Mouse (Mus musculus) brown adipose tissue, adult 24 weeks (tissue): ENCODE measurements around the gene Lgi4. TPM values are rescaled to one million over a fixed set of nuclear protein-coding genes. Genes with fewer than 3 reads are reported as not detected.

Experiments used
- H3K27ac ChIP-seq: fragments of 200-500 bp; replicated peaks from 2 replicates; pipeline ENCODE4 v1.5.1; 2012; ENCODE audit warnings: low read depth, mild to moderate bottlenecking, low read length
- H3K4me1 ChIP-seq: fragments of 200-500 bp; 2 replicates; pipeline ENCODE4 v1.6.1; 2012; ENCODE audit warnings: low read length, mixed read lengths; ENCODE audit not compliant: control insufficient read depth, insufficient read depth, insufficient read length
- H3K4me3 ChIP-seq: fragments of 200-500 bp; 2 replicates; pipeline ENCODE4 v1.5.1; 2012; ENCODE audit warnings: low read depth, mild to moderate bottlenecking, low read length, moderate library complexity; ENCODE audit not compliant: insufficient read depth
- polyA plus RNA-seq: library from polyadenylated mRNA; stranded (reverse); fragments of >200 nt; gene quantifications from 2 replicates; pipeline ENCODE4 v1.2.4, GENCODE M21; 2012; ENCODE audit not compliant: missing spikeins, insufficient read depth, insufficient read length

Gene Lgi4
- polyA plus RNA-seq, 1 experiment = 3.2 TPM

- Histone ChIP-seq H3K4me1 (peaks cover under 1% of the 10 kb centered on the region; the same call in 1 of the 2 replicates), H3K27ac (no peak overlapping the region), H3K4me3 (no peak overlapping the region)
Observed at GRCm38 (mm10) chr7:31077885-31078445, 18.8 kb downstream of the Lgi4 start.

GRCm38 (mm10) chr7:31079670-31080069, 20.5 kb downstream of the Lgi4 start:
- Histone ChIP-seq H3K27ac (no peak overlapping the region), H3K4me1 (peaks cover 8% of the 10 kb centered on the region; the same call in 1 of the 2 replicates), H3K4me3 (no peak overlapping the region)

- H3K4me1 ChIP-seq = peaks cover 11% of the 10 kb centered on the region
Observed at GRCm38 (mm10) chr7:31080611-31081010, 21.5 kb downstream of the Lgi4 start.

GRCm38 (mm10) chr7:31081106-31081505, 22.0 kb downstream of the Lgi4 start:
- Histone ChIP-seq H3K4me3 (no peak overlapping the region), H3K27ac (no peak overlapping the region), H3K4me1 (peaks cover 15% of the 10 kb centered on the region)

More at GRCm38 (mm10) chr7:31080611-31081010, 21.5 kb downstream of the Lgi4 start:
- H3K4me3 ChIP-seq = no peak overlapping the region
- no peak overlapping the region for H3K27ac ChIP-seq

GRCm38 (mm10) chr7:31082106-31082505, 23.0 kb downstream of the Lgi4 start:
- H3K27ac ChIP-seq = peak overlapping the region; percentile 7
- peaks cover 17% of the 10 kb centered on the region for H3K4me1 ChIP-seq
- H3K4me3 ChIP-seq = no peak overlapping the region

- Histone ChIP-seq H3K27ac (peak overlapping the region; percentile 81), H3K4me1 (peaks cover 17% of the 10 kb centered on the region), H3K4me3 (no peak overlapping the region)
Observed at GRCm38 (mm10) chr7:31082831-31083588, 23.9 kb downstream of the Lgi4 start.

GRCm38 (mm10) chr7:31084140-31084539, 25.0 kb downstream of the Lgi4 start:
- Histone ChIP-seq H3K27ac (peak overlapping the region; percentile 81), H3K4me1 (peaks cover 17% of the 10 kb centered on the region)

GRCm38 (mm10) chr7:31085171-31085570, 26.0 kb downstream of the Lgi4 start:
- Histone ChIP-seq H3K4me3 (no peak overlapping the region), H3K4me1 (peaks cover 17% of the 10 kb centered on the region), H3K27ac (no peak overlapping the region; the same call in 1 of the 2 replicates)

More at GRCm38 (mm10) chr7:31084140-31084539, 25.0 kb downstream of the Lgi4 start:
- H3K4me3 ChIP-seq = no peak overlapping the region

GRCm38 (mm10) chr7:31086175-31086755, 27.1 kb downstream of the Lgi4 start:
- Histone ChIP-seq H3K27ac (no peak overlapping the region), H3K4me3 (no peak overlapping the region), H3K4me1 (peaks cover 17% of the 10 kb centered on the region)

- no peak overlapping the region for H3K27ac ChIP-seq
- H3K4me3 ChIP-seq = no peak overlapping the region
- peaks cover 17% of the 10 kb centered on the region for H3K4me1 ChIP-seq
Observed at GRCm38 (mm10) chr7:31087262-31087661, 28.1 kb downstream of the Lgi4 start.

- Histone ChIP-seq H3K4me3 (no peak overlapping the region), H3K4me1 (peaks cover 15% of the 10 kb centered on the region), H3K27ac (no peak overlapping the region)
Observed at GRCm38 (mm10) chr7:31088206-31088605, 29.1 kb downstream of the Lgi4 start.

- peaks cover 10% of the 10 kb centered on the region; the same call in 1 of the 2 replicates for H3K4me1 ChIP-seq
- no peak overlapping the region for H3K4me3 ChIP-seq
- H3K27ac ChIP-seq = no peak overlapping the region
Observed at GRCm38 (mm10) chr7:31089721-31090120, 30.6 kb downstream of the Lgi4 start.

GRCm38 (mm10) chr7:31094774-31095501, 35.8 kb downstream of the Lgi4 start:
- no peak overlapping the region for H3K27ac ChIP-seq
- H3K4me1 ChIP-seq = no peaks in the 10 kb centered on the region
- no peak overlapping the region for H3K4me3 ChIP-seq

- Histone ChIP-seq H3K4me1 (no peaks in the 10 kb centered on the region), H3K4me3 (no peak overlapping the region), H3K27ac (no peak overlapping the region)
Observed at GRCm38 (mm10) chr7:31096892-31097564, 37.9 kb downstream of the Lgi4 start.
